Mouse (Mus musculus) brain, adult 2 months (tissue): ENCODE data around the gene Shbg.
"Not testable (repeated sequence)": the region's sequence is repeated elsewhere in the genome, so short reads cannot be mapped to it uniquely, and the experiment has no call there.

Source experiments
- DNase-seq: peaks from one replicate; pipeline ENCODE4 v3.0.0; 2011; ENCODE audit warnings: low read depth, low spot score

Shbg gene

GRCm38 (mm10) chr11:69632284-69633089 lies 14.8 kb upstream of the Shbg start, which contains the start of gene Fxr2:
Gene Fxr2, plus strand, starts transcription at chr11:69632990.
- DNase-seq, result peak; percentile 100

GRCm38 (mm10) chr11:69629802-69630201 lies 12.1 kb upstream of the Shbg start:
- peak; percentile 47 for DNase-seq

GRCm38 (mm10) chr11:69628286-69628685 lies 10.6 kb upstream of the Shbg start:
- peak; percentile 88 for DNase-seq

GRCm38 (mm10) chr11:69624339-69624738 lies 6.6 kb upstream of the Shbg start:
- not testable (repeated sequence) for DNase-seq

DNA sequence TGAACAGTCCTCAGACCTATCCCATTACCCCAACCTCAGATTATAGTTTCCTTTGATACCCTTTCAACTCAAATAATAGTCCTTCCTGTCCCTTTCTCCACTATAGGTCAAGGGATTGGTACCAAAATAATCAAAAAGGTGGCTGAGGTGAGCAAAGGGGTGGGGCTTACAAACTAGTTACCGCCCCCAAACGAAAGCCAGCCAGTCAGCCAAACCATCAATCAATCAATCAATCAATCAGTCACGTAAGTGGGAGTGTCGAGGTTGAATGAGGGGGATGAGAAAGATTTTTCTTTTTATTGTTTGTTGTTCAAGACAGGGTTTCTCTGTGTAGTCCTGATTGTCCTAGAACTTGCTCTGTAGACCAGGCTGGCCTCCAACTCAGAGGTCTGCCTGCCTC lies 5.3 kb upstream of the Shbg start:
- no peak for DNase-seq

GRCm38 (mm10) chr11:69622406-69622805 lies 4.7 kb upstream of the Shbg start:
- DNase-seq, result peak; percentile 72

GRCm38 (mm10) chr11:69621571-69622268 lies 4.0 kb upstream of the Shbg start, which contains the start of gene Sat2:
Gene Sat2, plus strand, starts transcription at chr11:69622024.
- DNase-seq, result peak; percentile 90

- no peak for DNase-seq
These were observed 2.8 kb upstream of the Shbg start for GRCm38 (mm10) chr11:69620394-69621081.

- DNase-seq, result no peak
These were observed 924 bp downstream of the Shbg start for GRCm38 (mm10) chr11:69616781-69617180.

DNA sequence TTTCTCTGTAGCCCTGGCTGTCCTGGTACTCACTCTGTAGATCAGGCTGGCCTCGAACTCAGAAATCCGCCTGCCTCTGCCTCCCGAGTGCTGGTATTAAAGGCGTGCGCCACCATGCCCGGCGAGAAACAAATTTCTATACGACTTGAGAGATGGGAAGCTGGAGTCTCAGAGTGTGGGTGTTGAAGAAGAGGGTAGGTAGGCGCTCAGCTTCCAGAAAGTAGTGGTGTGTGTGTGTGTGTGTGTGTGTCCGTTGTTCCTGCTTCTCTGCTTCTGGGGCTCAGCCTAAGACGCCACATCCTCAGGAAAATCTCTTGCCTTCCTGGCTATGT lies 3.5 kb downstream of the Shbg start:
- peak; percentile 21 for DNase-seq

DNA sequence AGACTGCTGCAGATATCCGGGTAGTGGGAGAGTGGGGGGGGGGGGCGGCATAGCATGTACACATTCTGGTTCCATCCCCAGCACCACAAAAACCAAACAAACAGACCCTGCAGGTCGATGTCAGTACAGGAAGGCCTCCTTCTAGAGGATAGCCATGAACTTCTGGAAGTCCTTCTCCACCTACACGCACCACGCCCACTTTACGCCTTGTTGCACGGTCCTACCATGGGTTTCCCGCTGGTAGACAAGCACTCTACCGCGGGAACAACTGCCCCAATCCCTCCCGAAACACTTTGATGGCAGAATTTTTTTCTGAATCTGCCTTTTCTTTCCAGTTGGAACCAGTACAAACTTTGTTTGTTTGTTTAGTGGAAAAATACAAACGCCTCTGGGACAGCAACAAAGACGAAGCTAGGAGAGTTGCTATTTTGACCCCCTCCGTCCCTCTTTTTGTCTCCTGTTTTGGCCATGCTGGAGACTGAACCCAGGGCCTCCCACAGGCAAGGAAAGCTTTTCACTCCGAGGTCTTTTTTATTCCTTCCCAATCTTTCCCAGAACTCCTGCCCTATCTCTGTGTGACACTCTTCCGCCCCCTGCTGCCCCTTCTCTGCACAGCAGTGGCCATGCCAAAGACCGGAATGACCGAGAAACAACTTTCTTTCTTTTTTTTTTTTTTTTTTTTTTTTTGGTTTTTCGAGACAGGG lies 4.0 kb downstream of the Shbg start:
- DNase-seq, result peak; percentile 82

GRCm38 (mm10) chr11:69610899-69611298 lies 6.8 kb downstream of the Shbg start:
- no peak for DNase-seq

DNA sequence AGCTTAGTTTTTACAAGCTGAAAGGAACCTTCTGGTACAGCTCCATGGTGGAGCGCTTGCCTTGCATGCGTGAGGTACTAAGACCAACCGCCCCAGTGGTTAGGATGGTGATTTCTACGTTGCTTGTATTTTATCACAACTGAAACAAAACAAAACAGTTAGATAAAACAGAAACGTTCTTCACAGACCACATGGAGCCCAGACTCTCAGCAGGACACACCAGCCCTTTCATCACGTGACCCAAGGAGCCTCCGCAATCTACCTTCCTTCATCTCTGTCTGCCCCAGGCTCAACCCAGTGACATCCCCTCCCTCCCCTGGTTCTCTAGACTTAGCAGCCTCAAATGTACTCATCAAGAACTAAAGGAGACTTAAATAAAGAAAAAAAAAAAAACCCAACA lies 8.3 kb downstream of the Shbg start:
- no peak for DNase-seq

GRCm38 (mm10) chr11:69608525-69608924 lies 9.2 kb downstream of the Shbg start:
- no peak for DNase-seq

- no peak for DNase-seq
These were observed 10.9 kb downstream of the Shbg start for GRCm38 (mm10) chr11:69606832-69607231.

- no peak for DNase-seq
These were observed 11.3 kb downstream of the Shbg start for GRCm38 (mm10) chr11:69606491-69606795.

DNA sequence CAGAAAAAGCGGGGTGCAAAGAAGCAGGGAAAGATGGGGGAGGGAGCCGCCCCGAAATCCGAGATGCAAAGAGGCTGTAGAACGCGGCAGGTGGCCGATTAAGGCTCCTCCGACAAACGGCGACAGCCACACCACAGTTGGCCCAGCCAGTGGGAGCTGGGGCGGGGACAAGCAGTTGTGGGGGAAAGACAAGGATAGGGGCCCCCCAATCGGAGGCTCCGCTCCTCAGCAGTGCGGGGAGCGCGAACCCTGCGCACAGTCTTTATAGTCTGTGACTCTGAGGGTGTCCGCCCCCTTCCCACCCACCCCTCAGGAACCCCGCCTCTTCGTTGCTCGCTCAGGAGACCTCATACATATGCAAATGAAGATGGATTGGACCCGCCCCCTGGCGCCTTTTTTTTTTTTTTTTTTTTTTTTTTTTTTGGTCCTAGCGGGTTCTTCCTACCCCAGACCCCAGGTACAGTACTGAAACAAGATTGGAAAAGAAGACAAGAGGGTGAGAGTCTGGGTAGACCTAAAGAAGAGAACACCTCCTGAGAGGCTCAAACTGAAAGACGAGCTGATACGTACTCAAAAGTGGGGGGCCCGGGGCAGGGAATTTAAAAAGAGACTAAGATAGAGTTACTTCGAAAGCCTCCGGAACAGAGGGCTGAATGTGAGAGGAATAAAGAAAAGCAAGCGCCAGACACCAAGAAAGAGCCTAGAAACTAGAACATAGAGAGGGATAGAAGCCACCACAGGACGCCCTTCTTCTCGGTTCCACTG lies 11.8 kb downstream of the Shbg start, which contains the start of gene Atp1b2:
Gene Atp1b2 (minus strand): TSS at position 217 of the 765 bp plus-strand sequence.
- DNase-seq, result peak; percentile 97

GRCm38 (mm10) chr11:69604795-69605664 lies 12.7 kb downstream of the Shbg start:
- peak; percentile 77 for DNase-seq

DNA sequence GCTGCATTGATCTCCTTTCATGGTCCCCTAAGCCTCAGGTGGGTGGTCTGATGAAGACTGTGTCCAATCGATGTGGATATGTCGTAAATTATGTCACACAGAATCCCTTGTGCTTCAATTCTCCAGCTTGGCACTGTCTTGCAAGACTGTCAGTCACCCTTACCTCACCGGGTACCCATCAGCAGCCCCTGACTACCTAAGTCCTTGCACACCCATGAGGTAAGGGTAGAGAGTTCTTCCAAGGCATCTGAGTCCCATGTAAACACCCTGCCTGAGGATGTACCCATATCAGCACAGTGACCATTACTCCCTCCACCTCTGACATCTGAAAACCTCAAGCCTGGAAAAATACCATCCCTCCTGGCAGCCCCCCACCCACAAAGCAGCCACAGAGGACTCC lies 13.4 kb downstream of the Shbg start:
- peak; percentile 39 for DNase-seq

DNA sequence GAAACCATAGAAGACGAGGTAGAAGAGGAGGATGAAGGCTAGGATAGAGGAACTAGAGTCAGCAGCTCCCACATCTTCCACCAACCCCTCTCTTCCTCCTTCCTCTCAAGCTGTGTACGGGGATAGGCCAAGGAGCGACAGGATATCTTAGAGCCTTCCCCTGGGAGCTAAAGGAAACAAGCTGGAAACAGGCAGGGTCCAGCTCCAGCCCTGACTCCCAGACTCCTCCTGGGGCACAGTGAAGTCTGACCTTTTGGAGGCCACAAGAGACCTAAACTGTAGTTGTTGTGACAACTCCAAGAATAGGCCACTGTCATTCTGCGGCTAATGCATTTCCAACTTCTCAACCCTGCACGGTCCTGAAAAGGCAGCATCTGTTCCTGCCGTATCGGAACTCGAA lies 14.2 kb downstream of the Shbg start:
- no peak for DNase-seq
